Mouse (Mus musculus) liver, embryonic 13.5 days (tissue): ENCODE measurements at regions not wholly inside any gene's neighbourhood (a gene's known extent, or its start where the extent isn't known, plus 50 kb on each side); places are given as distances from the start of the nearest gene placed in this dataset.

Experiments
- ATAC-seq: fragments of 200-750 bp; cut with Nextera tagmentation; 2 replicates; pipeline ENCODE4 v1.8.0; 2017; ENCODE audit warnings: low read depth, mild to moderate bottlenecking, moderate number of reproducible peaks, moderate library complexity
- DNase-seq: peaks from one replicate; pipeline ENCODE4 v3.0.0; 2022
- H3K27ac ChIP-seq: fragments of 300-500 bp; sonication (generic); 2 replicates; pipeline ENCODE4 v1.5.1; 2015; ENCODE audit warnings: moderate library complexity, mild to moderate bottlenecking, inconsistent platforms
- H3K27me3 ChIP-seq: fragments of 300-500 bp; sonication (generic); 2 replicates; pipeline ENCODE4 v1.6.1; 2015; ENCODE audit warnings: mild to moderate bottlenecking, inconsistent platforms
- H3K36me3 ChIP-seq: fragments of 300-500 bp; sonication (generic); 2 replicates; pipeline ENCODE4 v1.6.1; 2015; ENCODE audit warnings: mild to moderate bottlenecking, inconsistent platforms
- H3K4me1 ChIP-seq: fragments of 300-500 bp; sonication (generic); replicated peaks from 2 replicates; pipeline ENCODE4 v1.6.1; 2015; ENCODE audit warnings: inconsistent platforms
- H3K4me2 ChIP-seq: fragments of 300-500 bp; sonication (generic); 2 replicates; pipeline ENCODE4 v1.6.1; 2015; ENCODE audit warnings: inconsistent platforms, mild to moderate bottlenecking, moderate library complexity
- H3K4me3 ChIP-seq: fragments of 300-500 bp; sonication (generic); replicated peaks from 2 replicates; pipeline ENCODE4 v1.5.1; 2015; ENCODE audit warnings: mild to moderate bottlenecking, inconsistent platforms
- H3K9ac ChIP-seq: fragments of 300-500 bp; sonication (generic); 2 replicates; pipeline ENCODE4 v1.6.1; 2015; ENCODE audit warnings: mild to moderate bottlenecking, inconsistent platforms
- H3K9me3 ChIP-seq: fragments of 300-500 bp; sonication (generic); replicated peaks from 2 replicates; pipeline ENCODE4 v1.6.1; 2016; ENCODE audit warnings: inconsistent platforms
- WGBS: fragments of 180-500 bp; shearing (Covaris S2); methylation state at CpG from one replicate; pipeline ENCODE4 v1.1.7; 2015; ENCODE audit not compliant: insufficient replicate concordance; 5-methylcytosine and 5-hydroxymethylcytosine counted together

DNA sequence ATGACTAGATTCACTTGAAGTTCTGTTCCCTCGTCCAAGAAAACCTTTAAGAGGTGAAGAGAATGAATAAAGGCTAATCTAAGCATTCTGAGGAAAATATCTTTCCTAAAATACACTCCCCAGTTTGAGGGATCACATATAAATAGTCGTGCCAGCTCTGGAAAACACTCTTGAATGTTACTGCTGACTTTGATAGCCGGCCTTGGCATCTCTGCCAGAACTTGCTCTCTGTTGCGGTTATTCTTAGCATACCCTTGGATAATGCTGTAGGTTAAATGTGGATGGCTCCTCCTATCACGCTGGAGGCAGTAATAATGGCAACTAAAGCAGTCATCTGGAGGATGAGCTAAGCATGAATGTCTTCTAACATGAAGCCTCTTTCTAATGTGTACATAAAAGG is 363.6 kb upstream of the Adgrl2 start:
- Histone ChIP-seq H3K4me3 (no peak overlapping the region), H3K4me2 (no peak overlapping the region), H3K36me3 (no peaks in the 10 kb centered on the region), H3K9me3 (no peaks in the 10 kb centered on the region), H3K27ac (no peak overlapping the region), H3K4me1 (no peaks in the 10 kb centered on the region), H3K27me3 (no peaks in the 10 kb centered on the region), H3K9ac (no peak overlapping the region)
- WGBS: 76% methylated on average over 5 of the region's 5 CpGs
- DNase-seq (no peak), ATAC-seq (no peak)

GRCm38 (mm10) chr3:149352546-149352945 is 362.2 kb upstream of the Adgrl2 start:
- H3K27ac ChIP-seq: no peak overlapping the region
- no peak overlapping the region for H3K9ac ChIP-seq
- no peaks in the 10 kb centered on the region for H3K36me3 ChIP-seq
- no peaks in the 10 kb centered on the region for H3K4me1 ChIP-seq
- ATAC-seq: no peak
- no peak overlapping the region for H3K4me3 ChIP-seq
- H3K27me3 ChIP-seq: no peaks in the 10 kb centered on the region
- WGBS: 31% methylated on average over 6 of the region's 6 CpGs
- no peak overlapping the region for H3K4me2 ChIP-seq
- H3K9me3 ChIP-seq: no peaks in the 10 kb centered on the region
- no peak for DNase-seq

GRCm38 (mm10) chr3:149349731-149350130 is 359.4 kb upstream of the Adgrl2 start:
- Histone ChIP-seq H3K9me3 (no peaks in the 10 kb centered on the region), H3K9ac (no peak overlapping the region), H3K4me1 (no peaks in the 10 kb centered on the region), H3K4me2 (no peak overlapping the region), H3K27me3 (no peaks in the 10 kb centered on the region), H3K36me3 (no peaks in the 10 kb centered on the region), H3K4me3 (no peak overlapping the region), H3K27ac (no peak overlapping the region)
- ATAC-seq: no peak
- DNase-seq: no peak
- WGBS: 53% methylated on average over 6 of the region's 6 CpGs

GRCm38 (mm10) chr3:149349211-149349697 is 358.9 kb upstream of the Adgrl2 start:
- no peak overlapping the region for H3K27ac ChIP-seq
- ATAC-seq: peak; percentile 51; the same call in 1 of the 2 replicates
- WGBS: 22% methylated on average over 9 of the region's 9 CpGs
- no peaks in the 10 kb centered on the region for H3K36me3 ChIP-seq
- H3K4me2 ChIP-seq: no peak overlapping the region
- no peaks in the 10 kb centered on the region for H3K4me1 ChIP-seq
- peak; percentile 6 for DNase-seq
- no peak overlapping the region for H3K4me3 ChIP-seq
- no peaks in the 10 kb centered on the region for H3K9me3 ChIP-seq
- H3K9ac ChIP-seq: no peak overlapping the region
- no peaks in the 10 kb centered on the region for H3K27me3 ChIP-seq

- no peaks in the 10 kb centered on the region for H3K4me1 ChIP-seq
- no peaks in the 10 kb centered on the region for H3K9me3 ChIP-seq
- no peaks in the 10 kb centered on the region for H3K27me3 ChIP-seq
- H3K4me2 ChIP-seq: no peak overlapping the region
- H3K9ac ChIP-seq: no peak overlapping the region
- WGBS: 66% methylated on average over 1 of the region's 1 CpGs
- no peak for ATAC-seq
- H3K4me3 ChIP-seq: no peak overlapping the region
- H3K27ac ChIP-seq: no peak overlapping the region
- H3K36me3 ChIP-seq: no peaks in the 10 kb centered on the region
- no peak for DNase-seq
These were observed 358.2 kb upstream of the Adgrl2 start for GRCm38 (mm10) chr3:149348459-149348971.

DNA sequence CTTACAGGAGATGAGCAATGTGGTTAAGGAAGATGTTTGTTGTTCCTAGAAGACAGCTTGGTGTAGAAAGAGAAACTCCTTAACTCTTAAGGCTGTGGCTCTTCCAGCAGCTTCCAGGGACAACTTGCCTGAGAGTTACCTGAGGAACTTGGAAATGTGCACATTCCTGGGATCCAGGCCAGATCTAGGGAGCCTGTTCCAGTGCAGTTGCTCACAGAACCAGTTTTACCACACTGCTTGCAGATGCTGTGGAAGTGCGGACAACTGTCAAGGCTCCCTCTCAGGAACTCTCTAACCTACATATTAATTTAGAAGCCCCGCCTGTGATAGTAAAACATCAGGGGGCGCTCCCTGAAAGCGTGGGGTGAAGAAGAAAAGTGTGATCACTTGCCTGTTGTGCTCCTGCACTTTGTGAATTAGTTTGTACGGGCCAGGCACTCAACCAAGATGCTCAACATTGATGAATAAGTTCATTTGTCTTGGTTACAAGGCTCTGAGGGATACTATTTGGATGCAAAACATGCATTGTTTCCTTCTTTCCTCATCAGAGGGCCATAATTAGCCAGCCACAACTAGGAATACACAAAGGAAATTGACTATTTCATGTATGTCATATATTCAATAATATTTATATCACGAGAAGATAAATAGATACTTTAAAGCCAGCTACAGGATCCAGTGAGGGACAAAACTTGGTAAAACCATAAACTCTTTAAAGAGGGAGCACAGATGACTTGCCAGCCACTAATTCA is 357.1 kb upstream of the Adgrl2 start:
- ATAC-seq (no peak), DNase-seq (no peak)
- Histone ChIP-seq H3K9me3 (no peaks in the 10 kb centered on the region), H3K27me3 (no peaks in the 10 kb centered on the region), H3K4me1 (no peaks in the 10 kb centered on the region), H3K4me2 (no peak overlapping the region), H3K36me3 (no peaks in the 10 kb centered on the region), H3K27ac (no peak overlapping the region), H3K9ac (no peak overlapping the region), H3K4me3 (no peak overlapping the region)
- 56% methylated on average over 6 of the region's 6 CpGs for WGBS

DNA sequence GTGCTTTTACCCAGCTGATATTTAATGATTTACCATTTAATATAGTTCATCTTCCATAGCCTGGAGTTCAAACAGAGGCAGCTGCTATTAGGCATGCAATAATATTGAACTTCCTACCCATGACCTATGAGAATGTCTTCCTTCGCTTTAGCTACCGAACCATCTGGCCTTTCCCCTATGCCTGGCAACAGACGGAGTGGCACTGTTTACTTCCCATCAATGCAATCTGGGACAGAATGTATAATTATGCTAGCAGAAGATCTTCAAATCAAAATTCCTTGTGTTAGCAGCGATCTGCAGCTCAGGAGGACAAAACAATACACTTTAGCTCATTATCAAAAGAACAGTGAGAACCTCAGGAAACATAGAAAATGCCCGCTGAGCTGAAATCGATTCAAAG is 352.2 kb upstream of the Adgrl2 start:
- 70% methylated on average over 6 of the region's 6 CpGs for WGBS
- ATAC-seq (no peak), DNase-seq (no peak)

GRCm38 (mm10) chr3:149339374-149339753 is 349.0 kb upstream of the Adgrl2 start:
- Histone ChIP-seq H3K9ac (no peak overlapping the region), H3K36me3 (no peaks in the 10 kb centered on the region), H3K9me3 (no peaks in the 10 kb centered on the region), H3K4me3 (no peak overlapping the region), H3K27me3 (no peaks in the 10 kb centered on the region), H3K4me2 (no peak overlapping the region), H3K27ac (no peak overlapping the region), H3K4me1 (no peaks in the 10 kb centered on the region)
- no peak for ATAC-seq
- WGBS: 81% methylated on average over 3 of the region's 3 CpGs
- no peak for DNase-seq

More for the DNA sequence above, 352.2 kb upstream of the Adgrl2 start:
- Histone ChIP-seq H3K4me2 (no peak overlapping the region), H3K36me3 (no peaks in the 10 kb centered on the region), H3K9ac (no peak overlapping the region), H3K27ac (no peak overlapping the region), H3K4me3 (no peak overlapping the region), H3K4me1 (no peaks in the 10 kb centered on the region), H3K27me3 (no peaks in the 10 kb centered on the region), H3K9me3 (no peaks in the 10 kb centered on the region)

GRCm38 (mm10) chr3:149338684-149339373 is 348.5 kb upstream of the Adgrl2 start:
- 62% methylated on average over 7 of the region's 7 CpGs for WGBS

DNA sequence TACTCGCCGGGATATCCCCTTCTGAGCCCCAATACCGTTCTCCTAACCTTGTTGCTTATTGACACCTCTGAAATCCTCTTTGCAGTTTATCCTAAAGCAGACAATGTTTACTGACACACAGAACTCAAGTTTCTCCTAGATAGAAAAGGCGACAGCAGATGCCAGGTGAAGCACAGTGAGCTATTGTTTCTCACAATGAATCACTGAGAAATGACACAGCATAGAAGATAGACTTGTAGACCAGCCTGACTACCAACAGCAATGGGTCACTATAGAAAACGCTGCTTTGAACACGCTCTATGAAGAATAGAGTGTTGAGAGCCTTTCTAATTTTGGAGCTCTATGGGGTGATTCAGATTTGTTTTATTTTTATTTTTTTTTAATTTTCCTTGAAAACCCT is 344.9 kb upstream of the Adgrl2 start:
- H3K4me3 ChIP-seq: no peak overlapping the region
- no peaks in the 10 kb centered on the region for H3K27me3 ChIP-seq
- ATAC-seq (no peak), DNase-seq (no peak)
- no peaks in the 10 kb centered on the region for H3K36me3 ChIP-seq
- WGBS: 62% methylated on average over 6 of the region's 6 CpGs
- no peaks in the 10 kb centered on the region for H3K9me3 ChIP-seq
- no peak overlapping the region for H3K9ac ChIP-seq
- no peak overlapping the region for H3K4me2 ChIP-seq
- H3K27ac ChIP-seq: no peak overlapping the region
- H3K4me1 ChIP-seq: no peaks in the 10 kb centered on the region

More at GRCm38 (mm10) chr3:149338684-149339373, 348.5 kb upstream of the Adgrl2 start:
- H3K36me3 ChIP-seq: no peaks in the 10 kb centered on the region
- no peak overlapping the region for H3K4me3 ChIP-seq
- H3K4me2 ChIP-seq: no peak overlapping the region
- H3K27ac ChIP-seq: no peak overlapping the region
- no peaks in the 10 kb centered on the region for H3K4me1 ChIP-seq
- H3K9me3 ChIP-seq: no peaks in the 10 kb centered on the region
- DNase-seq (no peak), ATAC-seq (no peak)
- no peaks in the 10 kb centered on the region for H3K27me3 ChIP-seq
- H3K9ac ChIP-seq: no peak overlapping the region

DNA sequence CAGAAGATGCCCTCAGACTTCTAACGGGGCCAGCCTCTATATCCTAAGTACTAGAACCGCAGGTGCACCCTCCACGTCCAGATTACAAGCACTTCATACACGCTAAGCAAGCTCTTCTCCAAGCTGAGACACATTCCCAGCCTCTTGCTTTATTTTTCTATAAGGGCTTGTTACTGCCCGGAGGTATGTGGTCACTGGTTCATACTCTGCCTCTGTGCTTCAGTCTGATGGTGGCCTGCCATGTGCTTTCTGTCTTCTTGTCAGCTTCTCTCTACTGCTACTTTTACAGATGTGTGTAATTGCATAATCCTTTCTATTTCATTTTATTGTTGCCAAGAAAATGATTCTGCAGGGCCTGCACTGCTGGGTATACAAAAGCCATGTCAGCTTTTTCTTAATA is 343.3 kb upstream of the Adgrl2 start:
- H3K4me2 ChIP-seq: no peak overlapping the region
- H3K36me3 ChIP-seq: no peaks in the 10 kb centered on the region
- no peak for ATAC-seq
- H3K9ac ChIP-seq: no peak overlapping the region
- no peak overlapping the region for H3K27ac ChIP-seq
- no peaks in the 10 kb centered on the region for H3K9me3 ChIP-seq
- H3K27me3 ChIP-seq: no peaks in the 10 kb centered on the region
- no peak overlapping the region for H3K4me3 ChIP-seq
- DNase-seq: no peak
- no peaks in the 10 kb centered on the region for H3K4me1 ChIP-seq
- WGBS: 64% methylated on average over 5 of the region's 5 CpGs
